Mouse (Mus musculus) bone marrow macrophage, adult 2 months (primary cell): ENCODE results near the gene Krt36. TPM values are rescaled to one million over a fixed set of nuclear protein-coding genes. Genes with fewer than 3 reads are reported as not detected.

Source experiments
- H3K27ac ChIP-seq: 2 replicates; pipeline ENCODE4 v1.5.1; 2012; ENCODE audit warnings: low read depth, low read length; ENCODE audit not compliant: insufficient read depth
- H3K4me1 ChIP-seq: 2 replicates; pipeline ENCODE4 v1.6.1; 2012; ENCODE audit warnings: low read length; ENCODE audit not compliant: control insufficient read depth, insufficient read depth
- H3K4me3 ChIP-seq: 2 replicates; pipeline ENCODE4 v1.5.1; 2012; ENCODE audit warnings: mild to moderate bottlenecking, low read length, moderate library complexity; ENCODE audit not compliant: insufficient read depth
- CTCF ChIP-seq: IDR thresholded peaks from 2 replicates; pipeline ENCODE4 v1.5.1; 2012; ENCODE audit warnings: low read depth, mild to moderate bottlenecking, low read length, moderate library complexity
- POLR2A ChIP-seq: IDR thresholded peaks from 2 replicates; pipeline ENCODE4 v1.6.1; 2012; ENCODE audit warnings: mild to moderate bottlenecking, low read depth, low read length, borderline replicate concordance
- polyA plus RNA-seq: library from polyadenylated mRNA; stranded (reverse); fragments of >200 nt; gene quantifications from 2 replicates; pipeline ENCODE4 v1.2.4, GENCODE M21; 2012; ENCODE audit not compliant: missing spikeins, insufficient read depth, insufficient read length

Gene Krt36
- polyA plus RNA-seq = not detected in 2 replicates

- Histone ChIP-seq H3K4me3 (no peak within 1 kb of the TSS), H3K27ac (no peak within 1 kb of the TSS)
These were observed at the start of gene Krt36 for GRCm38 (mm10) chr11:100105576-100106122. Gene Krt36, minus strand, starts transcription at chr11:100105626.

GRCm38 (mm10) chr11:100148615-100149330 is 43.3 kb upstream of the Krt36 start, which contains the start of gene Krt19:
Gene Krt19, minus strand, starts transcription at chr11:100148665.
- TF ChIP-seq CTCF (no peak), POLR2A (no peak)
- no peak within 1 kb of the TSS for H3K27ac ChIP-seq
- H3K4me3 ChIP-seq = no peak within 1 kb of the TSS
- H3K4me1 ChIP-seq = no peaks in the 10 kb centered on the region

More at GRCm38 (mm10) chr11:100105576-100106122, at the start of gene Krt36:
- H3K4me1 ChIP-seq = no peaks in the 10 kb centered on the region
- TF ChIP-seq CTCF (no peak), POLR2A (no peak)

GRCm38 (mm10) chr11:100147566-100148353 is 42.3 kb upstream of the Krt36 start:
- Histone ChIP-seq H3K4me3 (no peak overlapping the region), H3K27ac (no peak overlapping the region), H3K4me1 (no peaks in the 10 kb centered on the region)
- TF ChIP-seq POLR2A = no peak
- TF ChIP-seq CTCF = no peak

GRCm38 (mm10) chr11:100145858-100146560 is 40.6 kb upstream of the Krt36 start:
- Histone ChIP-seq H3K27ac (no peak overlapping the region), H3K4me1 (no peaks in the 10 kb centered on the region), H3K4me3 (no peak overlapping the region)
- TF ChIP-seq POLR2A = no peak
- no peak for TF ChIP-seq CTCF

GRCm38 (mm10) chr11:100145104-100145503 is 39.7 kb upstream of the Krt36 start:
- Histone ChIP-seq H3K4me1 (no peaks in the 10 kb centered on the region), H3K4me3 (no peak overlapping the region), H3K27ac (no peak overlapping the region)
- TF ChIP-seq POLR2A = no peak
- TF ChIP-seq CTCF = no peak

- Histone ChIP-seq H3K27ac (no peak overlapping the region), H3K4me1 (no peaks in the 10 kb centered on the region), H3K4me3 (no peak overlapping the region)
- TF ChIP-seq CTCF = no peak
- TF ChIP-seq POLR2A = no peak
These were observed 35.5 kb upstream of the Krt36 start for GRCm38 (mm10) chr11:100140966-100141365.

- Histone ChIP-seq H3K4me1 (no peaks in the 10 kb centered on the region), H3K27ac (no peak overlapping the region), H3K4me3 (no peak overlapping the region)
- TF ChIP-seq CTCF (no peak), POLR2A (no peak)
These were observed 34.0 kb upstream of the Krt36 start for GRCm38 (mm10) chr11:100139391-100139790.

- H3K4me3 ChIP-seq = no peak overlapping the region
- no peaks in the 10 kb centered on the region for H3K4me1 ChIP-seq
- no peak overlapping the region for H3K27ac ChIP-seq
- TF ChIP-seq CTCF = no peak
- no peak for TF ChIP-seq POLR2A
These were observed 33.4 kb upstream of the Krt36 start for GRCm38 (mm10) chr11:100138809-100139208.

- Histone ChIP-seq H3K27ac (no peak overlapping the region), H3K4me3 (no peak overlapping the region), H3K4me1 (no peaks in the 10 kb centered on the region)
- TF ChIP-seq CTCF (no peak), POLR2A (no peak)
These were observed 32.3 kb upstream of the Krt36 start for GRCm38 (mm10) chr11:100137693-100138092.
